Mouse (Mus musculus) embryonic facial prominence, embryonic 15.5 days (tissue): ENCODE measurements around the gene Proz. TPM values are rescaled to one million over a fixed set of nuclear protein-coding genes. Genes with fewer than 3 reads are reported as not detected.
A peak's percentile ranks its signal among the peaks of the same experiment; 100 is the strongest.

Source experiments
- ATAC-seq: fragments of 200-750 bp; cut with Nextera tagmentation; 2 replicates; pipeline ENCODE4 v1.8.0; 2017; ENCODE audit warnings: low read depth, moderate TSS enrichment; ENCODE audit not compliant: insufficient number of reproducible peaks, low FRiP score, low TSS enrichment
- H3K27ac ChIP-seq: fragments of 300-500 bp; sonication (generic); replicated peaks from 2 replicates; pipeline ENCODE4 v1.5.1; 2015; ENCODE audit warnings: mild to moderate bottlenecking, inconsistent platforms
- H3K27me3 ChIP-seq: fragments of 300-500 bp; sonication (generic); 2 replicates; pipeline ENCODE4 v1.6.1; 2015; ENCODE audit warnings: inconsistent platforms
- H3K36me3 ChIP-seq: fragments of 300-500 bp; sonication (generic); 2 replicates; pipeline ENCODE4 v1.6.1; 2015; ENCODE audit warnings: mild to moderate bottlenecking, inconsistent platforms
- H3K4me1 ChIP-seq: fragments of 300-500 bp; sonication (generic); 2 replicates; pipeline ENCODE4 v1.6.1; 2015; ENCODE audit warnings: inconsistent platforms
- H3K4me2 ChIP-seq: fragments of 300-500 bp; sonication (generic); replicated peaks from 2 replicates; pipeline ENCODE4 v1.6.1; 2015; ENCODE audit warnings: mild to moderate bottlenecking, inconsistent platforms
- H3K4me3 ChIP-seq: fragments of 300-500 bp; sonication (generic); replicated peaks from 2 replicates; pipeline ENCODE4 v1.5.1; 2015; ENCODE audit warnings: mild to moderate bottlenecking, inconsistent platforms
- H3K9ac ChIP-seq: fragments of 300-500 bp; sonication (generic); 2 replicates; pipeline ENCODE4 v1.6.1; 2015; ENCODE audit warnings: inconsistent platforms
- H3K9me3 ChIP-seq: fragments of 300-500 bp; sonication (generic); replicated peaks from 2 replicates; pipeline ENCODE4 v1.6.1; 2016; ENCODE audit warnings: inconsistent platforms
- WGBS: fragments of 180-500 bp; shearing (Covaris S2); methylation state at CpG from one replicate; pipeline ENCODE4 v1.1.7; 2015; 5-methylcytosine and 5-hydroxymethylcytosine counted together
- polyA plus RNA-seq: library from polyadenylated mRNA; unstranded; fragments of >200 nt; fragmentation: Nextera tagmentation; extraction: Ambion mirVana; gene quantifications from 2 replicates; pipeline ENCODE4 v1.2.1, GENCODE M21; 2015

Gene Proz
- polyA plus RNA-seq = 0.13 and 0.29 TPM in 2 replicates

DNA sequence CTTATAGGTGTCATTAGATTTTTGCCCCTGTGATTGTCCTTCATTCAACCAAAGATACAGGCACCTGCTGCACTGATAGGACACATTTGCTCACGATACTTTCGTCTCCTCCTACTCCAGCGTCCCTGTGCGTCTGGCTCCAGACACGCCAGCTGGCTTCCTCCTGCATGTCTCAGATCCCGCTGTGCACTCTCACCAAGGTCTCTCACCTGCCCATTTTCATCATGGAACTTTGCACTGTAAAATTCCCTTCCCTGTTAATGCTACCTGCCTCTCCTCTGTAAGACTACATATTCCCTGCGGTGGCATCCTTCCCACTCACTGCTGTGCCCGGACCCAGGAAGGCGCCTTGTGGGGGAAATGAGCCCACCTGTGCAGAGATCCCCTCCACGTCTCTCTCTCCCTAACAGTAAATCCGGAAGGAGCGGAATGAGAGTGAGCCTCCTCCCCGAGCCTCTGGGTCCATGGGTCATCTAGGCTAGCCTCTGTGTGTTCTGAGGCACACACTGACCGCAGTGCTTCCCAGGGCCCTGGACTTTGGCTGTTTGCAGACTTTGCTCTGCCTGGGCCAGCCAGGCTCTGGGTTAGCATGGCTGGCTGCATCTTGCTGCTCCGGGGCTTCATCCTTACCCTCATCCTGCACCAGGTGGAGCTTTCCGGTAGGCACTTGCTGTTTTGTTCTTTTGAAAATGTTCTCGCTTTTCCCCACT, at the start of gene Proz:
Proz (plus strand) TSS at position 474 of the 710 bp plus-strand sequence.
- WGBS = 77% methylated on average over 17 of the region's 17 CpGs
- no peak for ATAC-seq
- no peak within 1 kb of the TSS for H3K4me3 ChIP-seq

DNA sequence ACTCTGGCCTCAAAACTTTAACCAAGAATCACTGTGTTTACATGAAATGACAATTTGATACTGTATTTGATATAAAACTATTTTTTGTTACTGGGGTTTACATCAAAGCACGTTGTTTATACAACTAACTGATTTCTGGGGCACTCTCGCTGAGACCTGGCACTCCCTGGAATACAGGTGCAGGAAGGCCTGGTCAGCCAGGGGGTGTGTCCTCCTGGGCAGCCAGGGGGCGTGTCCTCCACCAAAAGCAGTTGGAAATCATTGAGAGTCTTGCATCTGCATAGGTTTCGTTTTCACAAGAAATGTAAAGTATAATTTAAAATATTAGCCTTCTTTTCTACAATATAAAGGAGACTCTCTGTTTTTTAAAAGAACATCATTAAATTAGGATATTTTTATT, 41.2 kb upstream of the Proz start:
- no peak overlapping the region for H3K4me3 ChIP-seq
- H3K27me3 ChIP-seq = no peaks in the 10 kb centered on the region
- H3K9me3 ChIP-seq = no peaks in the 10 kb centered on the region
- no peak overlapping the region for H3K27ac ChIP-seq
- H3K36me3 ChIP-seq = 0 out of 2 replicates have a peak, but pooled peaks cover 12% of the 10 kb centered on the region
- no peak overlapping the region for H3K4me2 ChIP-seq
- no peaks in the 10 kb centered on the region for H3K4me1 ChIP-seq
- WGBS = 46% methylated on average over 4 of the region's 4 CpGs
- no peak for ATAC-seq
- no peak overlapping the region for H3K9ac ChIP-seq

More for the DNA sequence above, at the start of gene Proz:
- Histone ChIP-seq H3K36me3 (no peaks in the 10 kb centered on the region), H3K9me3 (no peaks in the 10 kb centered on the region), H3K4me1 (no peaks in the 10 kb centered on the region), H3K9ac (no peak within 1 kb of the TSS), H3K27ac (no peak within 1 kb of the TSS), H3K27me3 (no peaks in the 10 kb centered on the region), H3K4me2 (no peak within 1 kb of the TSS)

DNA sequence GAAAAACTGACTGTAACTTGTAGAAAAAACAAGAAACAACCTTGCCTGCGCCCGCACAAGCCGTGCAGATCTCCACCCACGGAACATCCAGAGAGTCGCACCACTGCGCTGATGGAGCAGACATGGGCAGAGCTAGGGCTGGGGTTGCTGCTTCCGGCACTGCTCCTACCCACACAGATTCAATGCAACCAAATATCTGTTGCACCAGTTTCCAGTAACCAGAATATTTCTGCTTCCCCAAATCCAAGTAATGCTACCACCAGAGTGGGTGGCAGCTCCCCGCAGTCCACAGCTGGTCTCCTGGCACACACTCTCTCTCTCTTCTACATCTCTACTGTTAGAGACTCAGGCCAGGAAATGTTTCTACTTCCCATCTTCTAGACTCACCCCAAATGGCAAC, 38.9 kb upstream of the Proz start:
- WGBS = 86% methylated on average over 8 of the region's 8 CpGs
- H3K36me3 ChIP-seq = 0 out of 2 replicates have a peak, but pooled peaks cover 9% of the 10 kb centered on the region
- no peak overlapping the region for H3K27ac ChIP-seq
- ATAC-seq = no peak
- no peak overlapping the region for H3K4me3 ChIP-seq
- no peaks in the 10 kb centered on the region for H3K4me1 ChIP-seq
- no peaks in the 10 kb centered on the region for H3K9me3 ChIP-seq
- H3K9ac ChIP-seq = no peak overlapping the region
- no peak overlapping the region for H3K4me2 ChIP-seq
- H3K27me3 ChIP-seq = no peaks in the 10 kb centered on the region

DNA sequence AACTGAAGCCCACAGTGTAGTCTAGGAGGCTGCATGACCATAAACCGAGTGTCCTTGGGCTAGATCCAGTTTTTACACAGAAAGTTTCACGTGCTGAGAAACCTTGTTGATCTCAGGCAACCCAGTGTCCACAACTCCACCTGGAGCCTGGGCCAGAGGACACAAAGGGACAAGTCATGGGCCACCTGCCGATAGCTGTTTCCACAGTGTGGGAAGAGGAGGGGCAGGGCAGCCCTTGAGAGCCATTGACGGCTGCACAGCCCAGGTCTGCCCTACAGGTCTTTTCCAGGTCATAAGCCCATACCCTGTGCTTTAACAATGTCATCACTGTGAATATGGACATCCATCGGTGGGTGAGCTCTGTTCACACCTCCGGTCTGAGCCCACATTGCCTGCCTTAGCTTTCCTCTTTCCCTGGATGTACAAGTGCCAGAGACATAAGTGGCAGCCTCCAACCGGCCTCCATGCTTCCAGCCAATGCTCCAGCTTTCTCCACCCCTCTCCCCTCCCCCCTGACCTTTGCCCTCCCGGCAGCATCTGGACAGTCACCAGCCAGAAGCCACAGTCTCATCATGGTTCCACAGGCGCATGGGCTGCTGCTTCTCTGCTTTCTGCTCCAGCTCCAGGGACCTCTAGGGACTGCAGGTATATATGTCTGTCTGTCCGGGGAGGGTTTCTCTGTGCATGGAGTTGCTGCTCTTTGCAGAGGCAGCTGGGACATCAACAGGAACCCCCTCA, 35.1 kb upstream of the Proz start, which contains the start of gene F7:
F7 (plus strand) TSS at position 548 of the 738 bp plus-strand sequence.
- Histone ChIP-seq H3K27me3 (no peaks in the 10 kb centered on the region), H3K4me2 (no peak within 1 kb of the TSS), H3K9me3 (no peaks in the 10 kb centered on the region), H3K4me1 (no peaks in the 10 kb centered on the region), H3K4me3 (no peak within 1 kb of the TSS), H3K9ac (no peak within 1 kb of the TSS), H3K36me3 (no peaks in the 10 kb centered on the region), H3K27ac (no peak within 1 kb of the TSS)
- ATAC-seq = no peak
- 57% methylated on average over 10 of the region's 10 CpGs for WGBS

DNA sequence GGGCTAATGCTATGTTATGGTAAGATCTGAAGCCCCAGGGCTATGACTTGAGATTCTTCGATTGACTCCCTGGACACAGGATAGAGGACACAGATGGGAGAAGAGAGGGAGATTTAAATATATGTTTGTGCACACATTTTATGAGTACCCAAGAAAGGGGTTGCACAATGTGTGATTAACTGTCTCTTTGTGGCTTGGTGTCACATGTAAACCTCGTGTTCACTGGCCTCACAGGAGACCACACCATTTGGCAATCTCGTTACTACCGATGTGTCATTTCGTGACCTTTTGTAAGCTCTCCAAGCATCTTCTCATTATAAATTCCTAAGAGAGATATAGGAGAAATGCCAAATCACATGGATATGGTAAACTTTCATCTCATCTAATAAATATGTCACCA, 33.1 kb upstream of the Proz start:
- Histone ChIP-seq H3K9me3 (no peaks in the 10 kb centered on the region), H3K4me1 (no peaks in the 10 kb centered on the region), H3K4me2 (no peak overlapping the region), H3K9ac (no peak overlapping the region), H3K27ac (no peak overlapping the region), H3K4me3 (no peak overlapping the region), H3K36me3 (no peaks in the 10 kb centered on the region), H3K27me3 (no peaks in the 10 kb centered on the region)
- no peak for ATAC-seq
- 86% methylated on average over 5 of the region's 5 CpGs for WGBS

DNA sequence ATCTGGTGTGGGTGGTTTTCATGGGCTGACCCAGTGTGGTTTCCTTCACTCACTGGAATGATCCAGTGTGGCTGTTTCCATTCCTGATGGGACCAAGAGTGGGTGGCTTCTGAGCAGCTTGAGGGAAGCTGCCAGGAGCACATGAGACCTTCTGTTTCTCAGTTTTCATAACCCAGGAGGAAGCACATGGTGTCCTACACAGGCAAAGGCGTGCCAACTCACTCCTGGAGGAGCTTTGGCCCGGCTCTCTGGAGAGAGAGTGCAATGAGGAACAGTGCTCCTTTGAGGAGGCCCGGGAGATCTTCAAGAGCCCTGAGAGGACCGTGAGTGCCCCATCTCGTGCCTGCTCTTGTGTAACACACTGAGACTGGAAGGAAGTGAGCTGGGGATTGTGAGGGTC, 32.2 kb upstream of the Proz start:
- no peak for ATAC-seq
- Histone ChIP-seq H3K4me2 (no peak overlapping the region), H3K4me1 (no peaks in the 10 kb centered on the region), H3K27me3 (no peaks in the 10 kb centered on the region), H3K9ac (no peak overlapping the region), H3K9me3 (no peaks in the 10 kb centered on the region), H3K27ac (no peak overlapping the region), H3K36me3 (no peaks in the 10 kb centered on the region), H3K4me3 (no peak overlapping the region)
- 64% methylated on average over 5 of the region's 5 CpGs for WGBS

DNA sequence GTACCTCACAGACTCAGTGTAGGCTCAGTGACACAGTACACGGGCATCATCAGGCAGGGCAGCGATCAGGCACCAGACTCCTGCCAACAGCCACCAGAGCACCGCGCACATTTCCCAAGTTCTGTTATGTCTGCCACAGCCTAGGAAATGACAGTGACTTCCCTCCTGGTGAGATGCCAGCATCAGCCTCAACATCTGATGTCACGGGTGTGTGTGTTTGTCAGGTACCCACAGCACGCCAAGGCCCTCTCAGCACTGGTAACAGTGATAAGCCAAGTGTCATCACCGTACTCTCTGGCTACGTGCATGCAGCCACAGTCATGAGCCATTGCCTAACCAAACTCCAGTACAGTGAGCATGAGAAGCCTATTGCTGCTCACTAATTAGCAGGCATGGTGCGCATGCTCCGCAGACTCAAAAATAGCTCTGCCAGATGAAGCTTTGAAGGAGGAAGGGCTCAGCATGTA, 24.3 kb upstream of the Proz start:
- Histone ChIP-seq H3K4me3 (no peak overlapping the region), H3K27me3 (no peaks in the 10 kb centered on the region)

DNA sequence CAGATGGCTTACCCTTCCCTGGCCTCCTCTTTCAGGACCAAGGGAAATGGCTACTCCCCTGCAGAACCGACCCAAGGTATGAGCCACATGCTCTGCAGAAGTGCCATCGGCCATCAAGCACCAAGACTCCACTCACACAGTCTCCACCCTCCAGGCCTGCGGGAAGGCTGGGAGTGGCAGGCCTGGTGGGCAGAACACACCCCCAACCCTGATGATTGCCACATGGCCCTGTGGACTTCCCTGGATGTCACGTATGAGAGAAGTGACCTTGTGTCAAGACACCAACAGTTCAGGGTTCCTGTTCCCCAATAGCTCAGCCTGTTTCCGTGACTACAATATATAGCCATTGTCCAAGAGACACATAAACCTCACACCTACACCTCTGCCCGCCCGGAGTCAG, 23.7 kb upstream of the Proz start, which contains the start of gene F10:
F10 (plus strand) TSS at position 294 of the 400 bp plus-strand sequence.
- peaks cover 8% of the 10 kb centered on the region; the same call in 1 of the 2 replicates for H3K4me1 ChIP-seq
- no peak within 1 kb of the TSS for H3K4me2 ChIP-seq
- H3K36me3 ChIP-seq = no peaks in the 10 kb centered on the region
- no peaks in the 10 kb centered on the region for H3K27me3 ChIP-seq
- no peaks in the 10 kb centered on the region for H3K9me3 ChIP-seq
- 62% methylated on average over 7 of the region's 7 CpGs for WGBS
- peak within 1 kb of the TSS; percentile 11; the same call in 1 of the 2 replicates for H3K27ac ChIP-seq
- H3K9ac ChIP-seq = no peak within 1 kb of the TSS
- no peak for ATAC-seq
- no peak within 1 kb of the TSS for H3K4me3 ChIP-seq

More for the DNA sequence above, 24.3 kb upstream of the Proz start:
- ATAC-seq = no peak
- Histone ChIP-seq H3K4me1 (peaks cover 8% of the 10 kb centered on the region; the same call in 1 of the 2 replicates), H3K9ac (no peak overlapping the region), H3K9me3 (no peaks in the 10 kb centered on the region), H3K36me3 (no peaks in the 10 kb centered on the region), H3K4me2 (no peak overlapping the region), H3K27ac (0 out of 2 replicates have a peak overlapping the region, but pooled peaks have one; percentile 11)
- whole genome bisulfite sequencing = 80% methylated on average over 10 of the region's 10 CpGs

DNA sequence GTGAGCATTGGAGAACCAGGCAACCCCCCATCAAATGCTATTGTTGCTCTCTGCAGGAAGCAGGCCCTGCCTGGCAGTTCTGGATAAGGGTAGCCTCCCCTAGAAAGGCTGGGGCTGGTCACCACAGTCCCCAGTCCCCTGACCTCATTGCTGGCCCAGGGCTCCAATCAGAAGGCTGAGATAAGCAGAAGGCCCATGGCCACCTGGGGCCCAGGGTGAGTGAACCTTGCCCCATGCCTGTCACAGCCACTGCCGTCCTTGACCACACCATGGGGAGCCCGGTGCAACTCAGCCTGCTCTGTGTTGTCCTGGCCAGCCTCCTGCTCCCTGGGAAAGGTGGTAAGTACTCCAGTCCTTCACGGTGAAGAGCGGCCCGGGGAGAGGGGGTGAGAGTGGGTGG, 23.1 kb upstream of the Proz start:
- no peaks in the 10 kb centered on the region for H3K36me3 ChIP-seq
- H3K4me3 ChIP-seq = no peak overlapping the region
- H3K9me3 ChIP-seq = no peaks in the 10 kb centered on the region
- peaks cover 8% of the 10 kb centered on the region; the same call in 1 of the 2 replicates for H3K4me1 ChIP-seq
- H3K27ac ChIP-seq = no peak overlapping the region
- no peaks in the 10 kb centered on the region for H3K27me3 ChIP-seq
- no peak for ATAC-seq
- H3K4me2 ChIP-seq = no peak overlapping the region
- WGBS = 62% methylated on average over 5 of the region's 5 CpGs
- no peak overlapping the region for H3K9ac ChIP-seq

DNA sequence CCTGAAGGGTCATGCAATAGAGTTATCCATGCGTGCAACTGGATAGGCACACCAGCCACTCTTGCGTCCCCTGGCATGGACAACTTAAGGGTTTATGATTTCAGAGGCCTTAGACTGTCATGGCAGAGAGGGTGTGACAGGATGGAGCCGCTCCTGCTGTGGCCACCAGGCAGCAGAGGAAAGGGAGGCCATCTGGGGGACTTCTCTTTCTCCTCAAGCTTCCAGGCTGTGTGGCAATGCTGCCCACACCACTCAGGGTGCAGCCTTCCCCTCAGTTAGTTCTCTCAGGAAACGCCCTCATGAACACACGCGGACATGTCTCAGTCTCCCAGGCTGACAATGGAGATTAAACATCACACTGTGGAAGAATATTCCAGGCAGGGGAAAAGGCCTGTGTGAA, 21.7 kb upstream of the Proz start:
- no peaks in the 10 kb centered on the region for H3K27me3 ChIP-seq
- no peak overlapping the region for H3K4me2 ChIP-seq
- H3K9ac ChIP-seq = no peak overlapping the region
- H3K27ac ChIP-seq = no peak overlapping the region
- WGBS = 75% methylated on average over 6 of the region's 6 CpGs
- H3K36me3 ChIP-seq = no peaks in the 10 kb centered on the region
- no peak for ATAC-seq
- peaks cover 8% of the 10 kb centered on the region; the same call in 1 of the 2 replicates for H3K4me1 ChIP-seq
- no peaks in the 10 kb centered on the region for H3K9me3 ChIP-seq
- H3K4me3 ChIP-seq = no peak overlapping the region

DNA sequence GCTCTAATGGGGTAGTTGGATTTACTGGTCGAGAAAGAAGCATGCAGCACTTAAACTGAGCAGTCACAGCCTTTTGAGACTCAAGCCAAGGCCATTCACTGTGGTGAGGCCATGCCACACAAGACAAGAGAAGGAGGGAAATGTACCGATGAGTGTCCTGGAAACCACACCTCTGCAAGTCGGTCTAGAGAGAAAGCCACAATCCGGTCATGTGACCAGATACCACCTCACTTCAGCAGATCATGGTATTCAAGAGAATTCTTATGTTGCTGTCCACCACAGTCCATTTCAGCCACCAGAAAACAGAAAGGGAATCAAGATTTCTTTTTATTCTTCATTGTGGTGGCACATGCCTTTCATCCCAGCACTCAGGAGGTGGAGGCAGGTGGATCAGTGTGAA, 19.3 kb upstream of the Proz start:
- no peak overlapping the region for H3K4me3 ChIP-seq
- no peaks in the 10 kb centered on the region for H3K9me3 ChIP-seq
- no peak overlapping the region for H3K4me2 ChIP-seq
- H3K27me3 ChIP-seq = no peaks in the 10 kb centered on the region
- no peak for ATAC-seq
- WGBS = 81% methylated on average over 4 of the region's 4 CpGs
- H3K36me3 ChIP-seq = no peaks in the 10 kb centered on the region
- no peak overlapping the region for H3K27ac ChIP-seq
- H3K9ac ChIP-seq = no peak overlapping the region
- peaks cover 5% of the 10 kb centered on the region; the same call in 1 of the 2 replicates for H3K4me1 ChIP-seq
